Mouse (Mus musculus) midbrain, embryonic 15.5 days (tissue): Measurements from ENCODE around the gene Gm20696. TPM values are rescaled to one million over a fixed set of nuclear protein-coding genes. Genes with fewer than 3 reads are reported as not detected.

ENCODE experiments used
- ATAC-seq: fragments of 200-750 bp; cut with Nextera tagmentation; replicated peaks from 2 replicates; pipeline ENCODE4 v1.8.0; 2017; ENCODE audit warnings: moderate TSS enrichment
- H3K27ac ChIP-seq: fragments of 300-500 bp; sonication (generic); 2 replicates; pipeline ENCODE4 v1.5.1; 2015; ENCODE audit warnings: mild to moderate bottlenecking, inconsistent platforms
- H3K27me3 ChIP-seq: fragments of 300-500 bp; sonication (generic); replicated peaks from 2 replicates; pipeline ENCODE4 v1.6.1; 2015; ENCODE audit warnings: inconsistent platforms
- H3K36me3 ChIP-seq: fragments of 300-500 bp; sonication (generic); replicated peaks from 2 replicates; pipeline ENCODE4 v1.6.1; 2015; ENCODE audit warnings: inconsistent platforms
- H3K4me1 ChIP-seq: fragments of 300-500 bp; sonication (generic); 2 replicates; pipeline ENCODE4 v1.6.1; 2015; ENCODE audit warnings: inconsistent platforms
- H3K4me2 ChIP-seq: fragments of 300-500 bp; sonication (generic); 2 replicates; pipeline ENCODE4 v1.6.1; 2015; ENCODE audit warnings: inconsistent platforms, mild to moderate bottlenecking, moderate library complexity
- H3K4me3 ChIP-seq: fragments of 300-500 bp; sonication (generic); 2 replicates; pipeline ENCODE4 v1.5.1; 2015; ENCODE audit warnings: mild to moderate bottlenecking, inconsistent platforms
- H3K9ac ChIP-seq: fragments of 300-500 bp; sonication (generic); 2 replicates; pipeline ENCODE4 v1.6.1; 2015; ENCODE audit warnings: mild to moderate bottlenecking, inconsistent platforms
- H3K9me3 ChIP-seq: fragments of 300-500 bp; sonication (generic); 2 replicates; pipeline ENCODE4 v1.6.1; 2016; ENCODE audit warnings: inconsistent platforms
- WGBS: fragments of 180-500 bp; shearing (Covaris S2); methylation state at CpG from one replicate; pipeline ENCODE4 v1.1.7; 2015; ENCODE audit warnings: mixed read lengths; 5-methylcytosine and 5-hydroxymethylcytosine counted together
- polyA plus RNA-seq: library from polyadenylated mRNA; unstranded; fragments of >200 nt; fragmentation: Nextera tagmentation; extraction: Ambion mirVana; gene quantifications from 2 replicates; pipeline ENCODE4 v1.2.1, GENCODE M21; 2015

Gm20696 gene
- polyA plus RNA-seq, 1 experiment from 2014 or later, result 2.9 TPM

DNA sequence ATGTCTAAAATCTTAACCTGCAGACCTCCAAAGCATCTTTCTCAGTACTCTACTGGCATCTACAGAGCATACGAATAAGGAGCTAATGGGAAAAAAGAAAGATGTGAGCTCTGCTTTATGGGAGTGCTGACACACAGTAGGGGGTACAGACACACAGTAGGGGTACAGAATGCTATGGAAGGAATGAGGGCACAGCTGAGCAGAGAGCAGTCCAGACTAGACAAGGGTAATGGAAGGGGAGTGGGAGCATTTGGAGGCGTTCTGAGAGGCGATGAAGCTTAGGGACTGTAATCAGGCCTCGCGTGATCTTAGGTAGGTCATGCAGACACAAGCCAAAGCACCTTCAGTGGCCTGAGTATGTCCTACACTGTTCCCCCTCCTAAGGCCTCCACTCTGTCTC lies 17.4 kb upstream of the Gm20696 start:
- no peak overlapping the region for H3K4me2 ChIP-seq
- H3K4me1 ChIP-seq, result no peaks in the 10 kb centered on the region
- ATAC-seq, result no peak
- WGBS, result 89% methylated on average over 5 of the region's 5 CpGs
- no peak overlapping the region for H3K4me3 ChIP-seq
- H3K27me3 ChIP-seq, result no peaks in the 10 kb centered on the region
- no peaks in the 10 kb centered on the region for H3K36me3 ChIP-seq
- no peak overlapping the region for H3K27ac ChIP-seq
- no peaks in the 10 kb centered on the region for H3K9me3 ChIP-seq
- H3K9ac ChIP-seq, result no peak overlapping the region

DNA sequence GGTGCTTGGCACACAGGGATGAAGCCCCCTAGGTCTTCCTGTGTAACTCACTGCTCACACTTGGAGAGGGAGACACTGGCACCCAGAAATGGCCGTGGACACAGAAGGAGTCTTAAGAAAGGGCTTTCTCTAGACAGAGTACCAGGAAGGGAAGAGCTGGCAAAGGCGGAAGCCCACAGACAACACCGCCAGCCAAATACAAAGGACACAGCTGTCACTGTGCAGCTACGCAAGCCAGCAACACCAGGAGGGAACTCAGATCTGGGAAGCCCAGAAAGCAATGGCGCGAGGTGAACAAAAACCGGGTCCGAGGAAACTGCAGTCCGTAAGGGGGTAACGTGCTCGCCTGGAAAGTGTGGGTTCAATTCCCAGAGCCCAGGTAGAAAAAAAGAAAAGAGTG lies 11.5 kb upstream of the Gm20696 start:
- no peak overlapping the region for H3K4me2 ChIP-seq
- no peak for ATAC-seq
- H3K4me1 ChIP-seq, result peaks cover 8% of the 10 kb centered on the region
- 65% methylated on average over 11 of the region's 11 CpGs for WGBS
- no peaks in the 10 kb centered on the region for H3K36me3 ChIP-seq
- H3K27ac ChIP-seq, result peak overlapping the region; percentile 38; the same call in 1 of the 2 replicates
- H3K9ac ChIP-seq, result no peak overlapping the region
- H3K4me3 ChIP-seq, result no peak overlapping the region
- H3K9me3 ChIP-seq, result no peaks in the 10 kb centered on the region
- no peaks in the 10 kb centered on the region for H3K27me3 ChIP-seq

DNA sequence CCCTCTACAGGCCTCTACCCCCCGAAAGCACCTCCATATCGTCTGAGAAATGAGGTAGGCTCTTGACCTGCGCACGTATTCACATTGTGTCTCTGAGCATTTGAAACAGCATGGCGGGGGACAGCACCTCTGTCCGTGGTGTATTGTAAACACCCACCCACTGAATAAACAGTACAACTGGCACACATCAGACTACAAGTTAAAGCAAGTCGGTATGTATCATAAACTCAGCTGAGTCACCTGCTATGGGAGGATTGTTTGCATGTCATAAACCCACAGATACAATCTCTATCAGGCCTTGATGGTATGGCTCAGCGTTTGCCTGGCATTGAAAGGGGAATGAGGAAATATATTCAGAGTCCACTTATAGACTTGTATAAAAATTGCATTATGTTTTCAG lies 10.7 kb upstream of the Gm20696 start:
- Histone ChIP-seq H3K36me3 (no peaks in the 10 kb centered on the region), H3K4me1 (peaks cover 8% of the 10 kb centered on the region), H3K4me2 (no peak overlapping the region), H3K9ac (no peak overlapping the region), H3K27me3 (no peaks in the 10 kb centered on the region), H3K4me3 (no peak overlapping the region), H3K9me3 (no peaks in the 10 kb centered on the region), H3K27ac (no peak overlapping the region)
- WGBS, result 89% methylated on average over 8 of the region's 8 CpGs
- ATAC-seq, result no peak

DNA sequence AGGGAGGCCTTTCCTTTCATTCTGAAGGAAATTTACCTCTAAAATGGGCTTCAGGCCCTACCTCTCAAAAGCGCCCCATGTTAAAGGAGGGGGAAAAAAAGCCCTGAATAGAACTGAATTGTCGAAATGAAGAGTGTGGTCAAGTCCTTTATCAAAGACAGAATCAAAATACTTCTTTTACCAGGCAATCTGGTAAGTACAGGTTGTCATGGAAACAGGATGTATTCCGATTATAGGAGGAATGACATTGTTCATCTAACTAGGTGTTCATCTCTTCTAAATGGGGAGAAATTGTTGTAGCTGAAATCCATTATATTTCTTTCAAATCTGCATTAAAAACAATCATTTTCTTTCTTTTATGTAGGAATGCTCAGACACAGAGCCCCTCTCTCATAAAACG lies 7.9 kb upstream of the Gm20696 start:
- no peaks in the 10 kb centered on the region for H3K36me3 ChIP-seq
- H3K4me1 ChIP-seq, result peaks cover 26% of the 10 kb centered on the region
- H3K27me3 ChIP-seq, result no peaks in the 10 kb centered on the region
- no peak overlapping the region for H3K9ac ChIP-seq
- H3K4me2 ChIP-seq, result no peak overlapping the region
- H3K27ac ChIP-seq, result 0 out of 2 replicates have a peak overlapping the region, but pooled peaks have one; percentile 45
- no peaks in the 10 kb centered on the region for H3K9me3 ChIP-seq
- ATAC-seq, result no peak
- WGBS, result 50% methylated on average over 4 of the region's 4 CpGs
- H3K4me3 ChIP-seq, result no peak overlapping the region

DNA sequence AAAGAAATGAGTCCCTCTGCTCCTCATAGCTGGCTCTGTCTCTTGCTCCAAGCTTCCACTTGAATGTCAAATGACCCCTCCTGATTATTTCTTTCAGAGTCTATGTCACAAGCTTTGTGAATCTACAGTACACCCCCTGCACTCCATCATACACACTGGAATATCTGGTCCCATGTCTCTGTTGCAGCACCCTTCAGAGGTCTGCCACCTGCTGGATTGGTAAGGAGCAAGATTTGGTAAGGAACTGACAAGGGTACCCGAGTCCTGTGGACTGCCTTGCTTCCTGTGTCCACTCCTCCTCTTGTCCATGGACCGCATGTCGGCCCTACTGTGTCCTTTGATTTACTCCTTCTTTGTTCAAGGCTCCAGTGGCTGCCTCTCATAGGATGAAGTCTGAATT lies 5.2 kb upstream of the Gm20696 start:
- WGBS, result 61% methylated on average over 3 of the region's 3 CpGs
- Histone ChIP-seq H3K4me2 (no peak overlapping the region), H3K36me3 (no peaks in the 10 kb centered on the region), H3K4me3 (no peak overlapping the region), H3K9me3 (no peaks in the 10 kb centered on the region), H3K9ac (no peak overlapping the region), H3K27me3 (no peaks in the 10 kb centered on the region), H3K4me1 (peaks cover 50% of the 10 kb centered on the region), H3K27ac (no peak overlapping the region)
- ATAC-seq, result no peak

DNA sequence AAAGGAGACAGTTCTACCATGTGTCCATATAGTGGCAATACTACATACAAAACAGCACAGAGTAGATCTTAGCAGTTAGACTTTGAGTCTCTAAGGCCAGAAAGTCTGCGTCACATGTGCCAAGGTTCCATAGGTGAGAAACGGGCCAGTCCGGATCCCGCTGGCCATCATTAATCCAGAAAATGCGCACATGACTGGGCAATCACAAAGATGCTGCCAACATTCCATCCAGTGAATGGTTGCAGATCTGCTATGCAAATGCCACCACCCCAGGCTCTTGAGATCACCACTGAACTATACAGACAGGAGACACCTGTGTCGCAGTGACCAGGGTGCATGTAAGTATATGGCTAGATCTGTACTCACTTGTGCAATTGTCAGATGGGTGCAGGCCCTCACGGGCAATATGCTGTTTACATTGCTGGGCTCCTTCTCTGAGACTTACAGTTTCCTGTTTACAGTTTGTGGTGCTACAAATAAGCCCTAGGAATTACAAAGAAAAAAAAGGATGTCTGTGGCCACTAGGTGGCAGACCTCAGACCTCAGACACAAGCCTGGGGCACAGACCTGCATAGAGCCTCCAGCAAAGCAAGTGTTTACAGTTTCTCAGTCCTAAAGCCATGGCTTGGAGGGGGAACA lies 4.0 kb upstream of the Gm20696 start:
- Histone ChIP-seq H3K4me3 (no peak overlapping the region), H3K9ac (no peak overlapping the region), H3K27ac (peak overlapping the region; percentile 78), H3K36me3 (no peaks in the 10 kb centered on the region), H3K4me1 (peaks cover 57% of the 10 kb centered on the region), H3K27me3 (no peaks in the 10 kb centered on the region), H3K9me3 (no peaks in the 10 kb centered on the region), H3K4me2 (peak overlapping the region; percentile 22; the same call in 1 of the 2 replicates)
- 56% methylated on average over 7 of the region's 7 CpGs for WGBS
- peak; percentile 37 for ATAC-seq

DNA sequence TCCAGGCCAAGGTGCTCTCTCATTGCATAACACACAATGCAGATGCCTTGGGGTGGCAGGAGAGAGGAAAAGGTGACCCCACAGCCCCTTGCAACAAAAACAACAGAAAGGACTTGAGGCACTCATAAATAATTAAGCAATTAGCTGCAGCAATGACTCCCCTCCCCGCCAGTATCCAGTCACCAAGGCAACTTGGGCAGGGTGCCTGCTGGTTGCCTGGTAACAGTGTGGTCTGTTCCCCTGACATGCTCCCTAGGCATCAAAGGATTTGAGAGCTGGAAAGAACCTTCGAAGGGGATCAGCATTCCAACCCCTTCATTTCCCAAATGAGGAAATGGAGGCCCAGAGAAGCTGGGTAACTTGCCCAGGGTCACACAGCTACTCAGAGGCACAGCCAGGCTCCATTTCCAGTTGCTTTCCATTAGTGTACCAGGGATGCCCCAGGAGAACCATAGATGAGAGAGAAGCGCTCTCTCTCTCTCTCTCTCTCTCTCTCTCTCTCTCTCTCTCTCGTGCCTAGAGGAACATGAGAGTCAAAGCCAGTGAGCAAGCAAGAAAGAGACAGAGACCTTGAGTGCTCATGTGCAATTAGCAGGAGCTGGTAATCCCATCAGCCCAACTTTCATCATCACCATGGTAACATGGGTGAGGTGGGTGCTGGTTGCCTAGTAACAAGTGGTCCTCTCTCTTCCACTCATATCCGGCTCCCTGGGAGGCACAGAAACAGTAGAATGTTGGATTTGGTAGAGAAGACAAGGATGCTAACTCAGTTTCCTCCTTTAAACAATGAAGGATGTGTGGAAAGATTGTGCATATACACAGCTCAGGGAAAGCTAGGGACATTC lies 3.1 kb upstream of the Gm20696 start:
- peak overlapping the region; percentile 78 for H3K27ac ChIP-seq
- no peaks in the 10 kb centered on the region for H3K27me3 ChIP-seq
- no peaks in the 10 kb centered on the region for H3K9me3 ChIP-seq
- H3K4me1 ChIP-seq, result peaks cover 58% of the 10 kb centered on the region
- 11% methylated on average over 5 of the region's 5 CpGs for WGBS
- no peak overlapping the region for H3K4me3 ChIP-seq
- no peaks in the 10 kb centered on the region for H3K36me3 ChIP-seq
- ATAC-seq, result peak; percentile 77
- H3K9ac ChIP-seq, result no peak overlapping the region
- peak overlapping the region; percentile 22 for H3K4me2 ChIP-seq

DNA sequence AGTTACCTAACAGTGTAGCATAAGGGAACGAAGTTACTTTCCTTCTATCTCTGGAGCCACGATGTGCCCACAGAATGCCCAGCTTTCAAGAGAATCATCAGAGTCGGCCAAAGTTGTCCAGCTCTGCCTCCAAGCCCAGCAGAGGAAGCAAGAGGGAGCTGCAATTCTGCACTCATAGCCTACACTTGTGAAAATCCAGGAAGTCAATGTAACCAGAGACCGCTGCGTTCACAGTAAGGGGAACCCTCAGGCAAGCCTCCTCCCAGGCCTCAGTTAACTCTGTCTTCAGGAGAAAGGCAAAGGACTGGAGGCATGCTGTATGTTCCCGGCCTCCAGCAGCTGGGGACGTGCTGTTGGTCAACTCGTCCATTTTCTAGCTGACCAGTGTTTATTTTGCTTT lies 693 bp upstream of the Gm20696 start:
- no peak for ATAC-seq
- Histone ChIP-seq H3K9ac (no peak overlapping the region), H3K4me3 (peak overlapping the region; percentile 67), H3K4me1 (peaks cover 57% of the 10 kb centered on the region), H3K36me3 (no peaks in the 10 kb centered on the region), H3K9me3 (no peaks in the 10 kb centered on the region), H3K27ac (peak overlapping the region; percentile 70; the same call in 1 of the 2 replicates), H3K4me2 (peak overlapping the region; percentile 80), H3K27me3 (no peaks in the 10 kb centered on the region; the same call in 1 of the 2 replicates)
- 52% methylated on average over 8 of the region's 8 CpGs for WGBS

DNA sequence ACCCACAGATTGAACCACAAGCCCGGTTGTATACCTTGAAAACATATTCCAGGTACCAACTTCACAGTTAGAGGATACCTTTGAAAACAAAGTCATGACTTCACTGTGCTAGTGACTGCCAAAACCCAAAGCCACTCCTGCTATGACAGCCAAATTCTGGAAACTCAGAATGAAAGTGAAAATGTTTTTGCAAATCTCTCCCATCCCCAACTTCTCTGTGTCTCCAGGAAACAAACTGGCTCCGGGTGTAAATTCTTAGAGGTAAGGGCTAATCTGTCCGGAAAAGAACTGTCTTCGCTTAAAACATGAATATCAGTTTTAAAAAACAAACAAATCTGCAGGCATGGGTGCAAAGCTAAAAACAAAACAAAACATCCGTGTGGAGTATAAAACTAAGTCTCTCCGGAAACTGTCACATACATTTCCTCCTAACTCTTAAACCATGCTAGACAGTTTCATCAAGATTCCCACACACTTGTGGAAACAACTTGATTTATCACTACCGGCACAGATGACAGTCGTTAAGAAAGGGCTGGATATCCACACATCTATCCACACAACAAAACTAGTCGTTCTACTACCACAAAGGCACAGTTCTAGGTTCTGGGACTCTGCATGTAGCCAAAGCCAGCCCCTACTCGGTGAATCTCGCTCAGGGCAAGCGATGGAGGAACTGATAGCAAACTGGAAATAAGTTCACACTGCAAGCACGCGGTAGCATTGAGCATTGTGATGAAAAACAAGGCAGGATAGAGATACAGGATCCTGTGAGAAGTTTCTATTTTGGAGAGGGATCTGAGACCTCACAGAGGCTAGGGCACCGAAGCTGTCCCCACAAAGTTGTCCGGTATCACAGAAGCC lies 910 bp downstream of the Gm20696 start:
- Histone ChIP-seq H3K9me3 (no peaks in the 10 kb centered on the region), H3K27me3 (no peaks in the 10 kb centered on the region; the same call in 1 of the 2 replicates), H3K27ac (peak overlapping the region; percentile 70; the same call in 1 of the 2 replicates), H3K9ac (peak overlapping the region; percentile 70), H3K4me1 (peaks cover 57% of the 10 kb centered on the region), H3K36me3 (no peaks in the 10 kb centered on the region), H3K4me2 (peak overlapping the region; percentile 80), H3K4me3 (peak overlapping the region; percentile 67)
- WGBS, result 33% methylated on average over 16 of the region's 16 CpGs
- no peak for ATAC-seq

DNA sequence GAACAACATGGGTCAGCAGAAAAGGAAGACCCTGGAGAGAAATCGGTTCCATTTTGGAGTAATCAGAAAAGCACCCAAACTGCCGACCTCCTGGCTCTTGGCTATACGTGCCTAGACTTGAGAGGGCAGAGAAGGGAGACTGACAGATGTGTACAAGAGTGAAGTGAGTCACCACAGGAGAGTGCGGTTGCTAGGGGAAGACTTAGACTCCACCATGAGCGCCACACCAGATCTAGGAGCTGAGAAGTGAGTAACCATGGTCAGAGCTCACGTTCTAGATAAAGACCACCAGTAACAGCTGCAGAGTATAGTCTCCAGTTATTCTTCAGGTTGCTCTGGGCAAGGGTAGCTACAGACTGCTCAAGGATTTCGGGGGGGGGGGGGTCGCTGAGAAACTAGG lies 3.4 kb downstream of the Gm20696 start:
- Histone ChIP-seq H3K4me1 (peaks cover 44% of the 10 kb centered on the region), H3K36me3 (no peaks in the 10 kb centered on the region), H3K4me2 (no peak overlapping the region), H3K4me3 (no peak overlapping the region), H3K9me3 (no peaks in the 10 kb centered on the region), H3K9ac (no peak overlapping the region), H3K27me3 (no peaks in the 10 kb centered on the region; the same call in 1 of the 2 replicates), H3K27ac (no peak overlapping the region)
- ATAC-seq, result no peak
- WGBS, result 81% methylated on average over 8 of the region's 8 CpGs

DNA sequence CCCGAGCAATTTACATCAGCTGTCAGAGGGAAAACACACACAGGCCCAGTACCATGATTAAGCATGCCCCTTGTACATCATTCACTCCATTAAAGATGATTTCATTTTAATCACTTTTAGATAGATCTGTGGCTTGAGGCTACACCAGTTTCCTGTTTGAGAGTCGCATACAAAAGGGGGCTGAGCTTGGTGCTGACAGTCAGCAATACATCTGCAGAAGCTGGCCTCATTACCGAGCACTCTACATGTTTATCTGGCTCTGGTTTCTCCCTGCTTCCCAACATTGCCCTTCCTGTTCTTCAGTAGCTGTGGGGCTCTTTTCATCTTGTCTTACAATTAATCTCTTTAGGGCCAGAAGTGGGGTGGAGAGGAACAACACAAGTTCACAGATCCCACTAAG lies 6.2 kb downstream of the Gm20696 start:
- H3K27ac ChIP-seq, result peak overlapping the region; percentile 43; the same call in 1 of the 2 replicates
- H3K4me3 ChIP-seq, result no peak overlapping the region
- H3K4me2 ChIP-seq, result no peak overlapping the region
- H3K9ac ChIP-seq, result no peak overlapping the region
- no peaks in the 10 kb centered on the region for H3K9me3 ChIP-seq
- H3K27me3 ChIP-seq, result no peaks in the 10 kb centered on the region; the same call in 1 of the 2 replicates
- ATAC-seq, result peak; percentile 41; the same call in 1 of the 2 replicates
- 32% methylated on average over 3 of the region's 3 CpGs for WGBS
- peaks cover 27% of the 10 kb centered on the region for H3K4me1 ChIP-seq
- H3K36me3 ChIP-seq, result no peaks in the 10 kb centered on the region

DNA sequence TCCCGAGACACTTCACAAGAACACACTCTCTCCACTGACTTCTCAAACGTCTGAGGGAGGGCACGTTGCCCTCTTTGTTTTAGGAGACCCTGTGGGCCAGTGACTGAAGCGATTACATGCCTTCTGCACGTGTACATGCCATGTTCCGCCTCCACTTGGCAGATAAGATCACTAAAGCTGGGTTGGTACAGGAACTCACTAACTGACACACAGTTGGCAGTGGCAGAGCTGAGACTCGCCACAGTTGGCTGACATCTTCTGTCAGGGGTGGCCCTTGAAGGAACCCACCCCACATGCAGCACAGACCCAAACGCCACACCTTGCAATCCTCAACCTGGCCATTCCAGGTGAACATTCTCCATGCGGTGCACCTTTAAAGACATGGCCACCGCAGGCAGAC lies 8.0 kb downstream of the Gm20696 start:
- WGBS, result 86% methylated on average over 10 of the region's 10 CpGs
- no peaks in the 10 kb centered on the region for H3K36me3 ChIP-seq
- ATAC-seq, result no peak
- H3K27ac ChIP-seq, result no peak overlapping the region
- H3K4me1 ChIP-seq, result peaks cover 22% of the 10 kb centered on the region
- no peak overlapping the region for H3K4me3 ChIP-seq
- no peaks in the 10 kb centered on the region for H3K9me3 ChIP-seq
- H3K4me2 ChIP-seq, result no peak overlapping the region
- H3K9ac ChIP-seq, result no peak overlapping the region
- H3K27me3 ChIP-seq, result no peaks in the 10 kb centered on the region
